Mouse (Mus musculus): ENCODE data around the gene Ppwd1.

DNA sequence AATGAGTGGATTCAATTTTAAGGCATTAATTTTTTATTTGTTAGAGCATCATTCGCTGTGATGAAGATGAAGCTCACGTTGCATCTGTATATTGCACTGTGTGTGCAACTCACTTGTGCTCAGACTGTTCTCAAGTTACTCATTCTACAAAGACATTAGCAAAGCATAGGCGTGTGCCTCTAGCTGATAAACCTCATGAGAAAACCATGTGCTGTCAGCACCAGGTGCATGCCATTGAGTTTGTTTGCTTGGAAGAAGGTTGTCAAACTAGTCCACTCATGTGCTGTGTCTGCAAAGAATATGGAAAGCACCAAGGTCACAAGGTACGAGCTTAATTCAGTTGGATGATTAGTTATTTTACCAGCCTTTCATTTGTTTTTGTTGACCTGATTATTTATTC lies 41.3 kb downstream of the Ppwd1 start:
- TF ChIP-seq POLR2A (IDR thresholded peaks at IDR 0.05; ENCODE audit: insufficient read depth, low read depth, low read length) (no peak), EP300 (IDR thresholded peaks at IDR 0.05; ENCODE audit: insufficient read depth, low read depth, low read length) (no peak), CTCF (IDR thresholded peaks at IDR 0.05) (no peak)

Data from heart, adult 2 months (tissue).